Mouse (Mus musculus) neutrophil, adult 65 days (primary cell): ENCODE measurements around the gene Reg3b. TPM values are rescaled to one million over a fixed set of nuclear protein-coding genes. Genes with fewer than 3 reads are reported as not detected.

Source experiments
- total RNA-seq: library from RNA; stranded (reverse); gene quantifications from 2 replicates; pipeline ENCODE4 v1.2.4, GENCODE M21; 2023

Gene Reg3b
- not detected in 2 replicates for total RNA-seq

GRCm38 (mm10) chr6:78370357-78370756, at the start of gene Reg3b:
Gene Reg3b (plus strand): TSS chr6:78370657.

DNA sequence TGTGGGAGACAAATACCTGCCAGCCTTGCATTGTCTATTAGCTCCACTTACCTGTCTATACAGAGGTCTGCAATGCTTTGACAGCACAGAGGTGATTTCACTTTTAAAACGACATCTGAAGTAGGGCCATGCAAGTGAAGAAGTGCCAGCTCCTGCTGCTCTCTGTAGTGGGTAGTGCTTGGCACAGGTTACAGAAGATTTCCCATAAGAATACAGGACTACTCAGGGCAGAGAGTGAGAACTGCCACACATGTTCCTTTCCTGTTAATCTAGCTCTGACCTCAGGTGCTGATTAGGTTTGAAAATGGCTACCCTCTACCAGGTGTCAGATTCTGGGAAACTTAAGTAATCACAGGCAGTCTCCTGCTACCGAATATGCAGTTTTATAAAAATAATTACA, 8.3 kb downstream of the Reg3b start, which contains the start of gene Reg3d:
Gene Reg3d (minus strand): TSS at position 101 of the 400 bp plus-strand sequence.

DNA sequence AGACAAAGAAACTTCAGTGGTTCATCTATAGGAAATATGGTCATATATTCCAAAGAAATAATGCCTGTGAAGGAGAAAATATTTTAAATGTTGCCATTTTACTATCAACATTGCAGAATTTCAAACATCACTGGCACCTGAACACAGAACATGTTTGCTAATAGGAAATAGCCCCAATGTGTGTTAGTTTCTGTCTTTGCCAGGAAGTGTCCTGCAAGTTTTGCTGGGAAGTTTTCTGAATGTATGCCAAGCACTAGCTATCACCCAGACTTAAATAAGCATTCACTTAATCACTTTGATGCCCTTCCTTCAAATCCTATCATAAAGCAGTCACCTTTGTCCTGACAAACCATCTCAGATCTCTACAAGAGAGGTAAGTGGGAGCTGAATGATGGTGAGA, 10.0 kb downstream of the Reg3b start, which contains the start of gene Reg3a:
Gene Reg3a (plus strand): TSS at position 301 of the 400 bp plus-strand sequence.

DNA sequence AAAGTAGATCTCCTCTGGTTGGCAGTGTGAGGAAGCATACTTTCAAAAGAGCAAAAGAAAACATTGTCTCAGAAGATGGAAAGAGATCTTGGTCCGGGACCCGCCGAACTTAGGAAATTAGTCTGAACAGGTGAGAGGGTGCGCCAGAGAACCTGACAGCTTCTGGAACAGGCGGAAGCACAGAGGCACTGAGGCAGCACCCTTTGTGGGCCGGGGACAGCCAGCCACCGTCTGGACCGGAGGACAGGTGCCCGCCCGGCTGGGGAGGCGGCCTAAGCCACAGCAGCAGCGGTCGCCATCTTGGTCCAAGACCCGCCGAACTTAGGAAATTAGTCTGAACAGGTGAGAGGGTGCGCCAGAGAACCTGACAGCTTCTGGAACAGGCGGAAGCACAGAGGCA, 24.9 kb downstream of the Reg3b start, which contains the start of gene Reg2:
Gene Reg2 (plus strand): TSS at position 301 of the 400 bp plus-strand sequence.

DNA sequence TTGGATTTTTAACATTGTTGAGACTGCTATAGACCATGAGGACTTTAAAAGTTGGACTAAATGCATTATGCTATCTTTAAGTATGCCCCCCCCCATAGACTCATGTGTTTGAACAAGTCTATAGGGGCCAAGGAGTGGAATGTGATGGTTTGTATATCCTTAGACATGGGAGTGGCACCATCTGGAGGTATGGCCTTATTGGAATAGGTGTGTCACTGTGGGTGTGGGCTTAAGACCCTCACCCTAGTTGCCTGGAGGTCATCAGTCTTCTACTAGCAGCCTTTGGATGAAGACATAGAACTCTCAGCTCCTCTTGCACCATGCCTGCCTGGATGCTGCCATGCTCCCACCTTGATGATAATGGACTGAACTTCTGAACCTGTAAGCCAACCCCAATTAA, 52.0 kb downstream of the Reg3b start, which contains the start of gene Reg1:
Gene Reg1 (plus strand): TSS at position 301 of the 400 bp plus-strand sequence.

Other genes starting within 250 kb of the Reg3b start
- gene Reg3d, start 8.2 kb downstream of the Reg3b start, total RNA-seq: not detected in 2 replicates
- not detected in 2 replicates for gene Reg3a, start 10.1 kb downstream of the Reg3b start, total RNA-seq
- gene Reg2, start 25.0 kb downstream of the Reg3b start, total RNA-seq: not detected in 2 replicates
- not detected in 2 replicates for gene Reg1, start 52.1 kb downstream of the Reg3b start, total RNA-seq
- gene Reg3g, start 98.2 kb downstream of the Reg3b start, total RNA-seq: not detected in 2 replicates